Mouse (Mus musculus): ENCODE results near the gene Flot1. TPM values are rescaled to one million over a fixed set of nuclear protein-coding genes. Genes with fewer than 3 reads are reported as not detected.

Gene Flot1
- polyA plus RNA-seq, 1 experiment from 2014 or later, result 80.2 TPM

GRCm38 (mm10) chr17:35879245-35880057, 56.4 kb downstream of the Flot1 start, which contains the start of gene Dhx16:
Gene Dhx16 (plus strand): TSS chr17:35879819.
- Histone ChIP-seq H3K4me2 (peak within 1 kb of the TSS; percentile 79), H3K27me3 (replicated peaks) (no peaks in the 10 kb centered on the region), H3K9me3 (replicated peaks) (no peaks in the 10 kb centered on the region), H3K4me1 (replicated peaks) (peaks cover 10% of the 10 kb centered on the region), H3K9ac (peak within 1 kb of the TSS; percentile 87), H3K27ac (ENCODE audit: poor library complexity, severe bottlenecking) (peak within 1 kb of the TSS; percentile 19; the same call in 1 of the 2 replicates), H3K4me3 (peak within 1 kb of the TSS; percentile 86), H3K36me3 (peaks cover 53% of the 10 kb centered on the region)
- WGBS, result 5% methylated on average over 66 of the region's 66 CpGs
- ATAC-seq (ENCODE audit: insufficient number of reproducible peaks, low FRiP score), result peak; percentile 90

Small RNA genes within 50 kb of the gene (microRNA-seq; reads per million reads assigned to microRNA genes)
- 1.9 reads per million for gene Gm28033

Other genes starting within 250 kb of the Flot1 start
- gene Sfta2, start 221.7 kb upstream of the Flot1 start, polyA plus RNA-seq (2016; fragmentation: Nextera tagmentation; extraction: Ambion mirVana), result not detected in 2 replicates
- not detected in 2 replicates for gene Gm9573, start 196.6 kb upstream of the Flot1 start, polyA plus RNA-seq (2016; fragmentation: Nextera tagmentation; extraction: Ambion mirVana)
- 0.14 and 0.37 TPM in 2 replicates for gene Mucl3, start 179.5 kb upstream of the Flot1 start, polyA plus RNA-seq (2016; fragmentation: Nextera tagmentation; extraction: Ambion mirVana)
- 16.1 and 17.4 TPM in 2 replicates for gene Vars2, start 155.6 kb upstream of the Flot1 start, polyA plus RNA-seq (2016; fragmentation: Nextera tagmentation; extraction: Ambion mirVana)
- 22.2 and 24.5 TPM in 2 replicates for gene Gtf2h4, start 149.5 kb upstream of the Flot1 start, polyA plus RNA-seq (2016; fragmentation: Nextera tagmentation; extraction: Ambion mirVana)
- gene Ddr1, start 118.6 kb upstream of the Flot1 start, polyA plus RNA-seq (2016; fragmentation: Nextera tagmentation; extraction: Ambion mirVana), result 162 and 167 TPM in 2 replicates
- gene Ier3, start 1.5 kb upstream of the Flot1 start, polyA plus RNA-seq (2016; fragmentation: Nextera tagmentation; extraction: Ambion mirVana), result 37.6 and 38.6 TPM in 2 replicates
- 743 and 773 TPM in 2 replicates for gene Tubb5, start 15.1 kb downstream of the Flot1 start, polyA plus RNA-seq (2016; fragmentation: Nextera tagmentation; extraction: Ambion mirVana)
- gene Mdc1, start 18.3 kb downstream of the Flot1 start, polyA plus RNA-seq (2016; fragmentation: Nextera tagmentation; extraction: Ambion mirVana), result 21.6 and 25.0 TPM in 2 replicates
- gene Nrm, start 38.1 kb downstream of the Flot1 start, polyA plus RNA-seq (2016; fragmentation: Nextera tagmentation; extraction: Ambion mirVana), result 48.9 and 50.7 TPM in 2 replicates
- gene Ppp1r18, start 42.4 kb downstream of the Flot1 start, polyA plus RNA-seq (2016; fragmentation: Nextera tagmentation; extraction: Ambion mirVana), result 22.8 and 23.7 TPM in 2 replicates
- 22.4 and 26.6 TPM in 2 replicates for gene Dhx16, start 56.6 kb downstream of the Flot1 start, polyA plus RNA-seq (2016; fragmentation: Nextera tagmentation; extraction: Ambion mirVana)
- gene 2310061I04Rik, start 74.2 kb downstream of the Flot1 start, polyA plus RNA-seq (2016; fragmentation: Nextera tagmentation; extraction: Ambion mirVana), result 25.6 and 26.2 TPM in 2 replicates
- gene Atat1, start 86.8 kb downstream of the Flot1 start, polyA plus RNA-seq (2016; fragmentation: Nextera tagmentation; extraction: Ambion mirVana), result 56.0 and 56.4 TPM in 2 replicates
- 63.4 and 72.7 TPM in 2 replicates for gene Mrps18b, start 93.2 kb downstream of the Flot1 start, polyA plus RNA-seq (2016; fragmentation: Nextera tagmentation; extraction: Ambion mirVana)
- 35.8 and 39.6 TPM in 2 replicates for gene Ppp1r10, start 93.2 kb downstream of the Flot1 start, polyA plus RNA-seq (2016; fragmentation: Nextera tagmentation; extraction: Ambion mirVana)
- 73.9 and 76.5 TPM in 2 replicates for gene Abcf1, start 146.5 kb downstream of the Flot1 start, polyA plus RNA-seq (2016; fragmentation: Nextera tagmentation; extraction: Ambion mirVana)
- gene Gnl1, start 156.6 kb downstream of the Flot1 start, polyA plus RNA-seq (2016; fragmentation: Nextera tagmentation; extraction: Ambion mirVana), result 39.8 and 42.4 TPM in 2 replicates
- 17.6 and 18.5 TPM in 2 replicates for gene Prr3, start 157.0 kb downstream of the Flot1 start, polyA plus RNA-seq (2016; fragmentation: Nextera tagmentation; extraction: Ambion mirVana)
- gene H2-T24, start 197.3 kb downstream of the Flot1 start, polyA plus RNA-seq (2016; fragmentation: Nextera tagmentation; extraction: Ambion mirVana), result 3.4 and 3.9 TPM in 2 replicates
- gene H2-T23, start 209.6 kb downstream of the Flot1 start, polyA plus RNA-seq (2016; fragmentation: Nextera tagmentation; extraction: Ambion mirVana), result 4.7 and 5.2 TPM in 2 replicates
- gene H2-T22, start 219.5 kb downstream of the Flot1 start, polyA plus RNA-seq (2016; fragmentation: Nextera tagmentation; extraction: Ambion mirVana), result 4.7 and 6.1 TPM in 2 replicates
- not detected in 2 replicates for gene Gm6034, start 219.7 kb downstream of the Flot1 start, polyA plus RNA-seq (2016; fragmentation: Nextera tagmentation; extraction: Ambion mirVana)
- not detected in 2 replicates for gene Gm11127, start 235.1 kb downstream of the Flot1 start, polyA plus RNA-seq (2016; fragmentation: Nextera tagmentation; extraction: Ambion mirVana)